Mouse (Mus musculus) hindbrain, embryonic 15.5 days (tissue): ENCODE data around the gene Ppl. TPM values are rescaled to one million over a fixed set of nuclear protein-coding genes. Genes with fewer than 3 reads are reported as not detected.

Source experiments
- ATAC-seq: fragments of 200-750 bp; cut with Nextera tagmentation; 2 replicates; pipeline ENCODE4 v1.8.0; 2017; ENCODE audit warnings: low read depth, moderate number of reproducible peaks, moderate TSS enrichment; ENCODE audit not compliant: low FRiP score
- H3K27ac ChIP-seq: fragments of 300-500 bp; sonication (generic); replicated peaks from 2 replicates; pipeline ENCODE4 v1.5.1; 2015; ENCODE audit warnings: mild to moderate bottlenecking, inconsistent platforms
- H3K27me3 ChIP-seq: fragments of 300-500 bp; sonication (generic); 2 replicates; pipeline ENCODE4 v1.6.1; 2015; ENCODE audit warnings: control low read depth, inconsistent platforms
- H3K36me3 ChIP-seq: fragments of 300-500 bp; sonication (generic); 2 replicates; pipeline ENCODE4 v1.6.1; 2015; ENCODE audit warnings: control low read depth, inconsistent platforms
- H3K4me1 ChIP-seq: fragments of 300-500 bp; sonication (generic); replicated peaks from 2 replicates; pipeline ENCODE4 v1.6.1; 2015; ENCODE audit warnings: control low read depth, inconsistent platforms
- H3K4me2 ChIP-seq: fragments of 300-500 bp; sonication (generic); 2 replicates; pipeline ENCODE4 v1.6.1; 2015; ENCODE audit warnings: moderate library complexity, mild to moderate bottlenecking, inconsistent platforms
- H3K4me3 ChIP-seq: fragments of 300-500 bp; sonication (generic); 2 replicates; pipeline ENCODE4 v1.5.1; 2015; ENCODE audit warnings: mild to moderate bottlenecking, inconsistent platforms
- H3K9ac ChIP-seq: fragments of 300-500 bp; sonication (generic); 2 replicates; pipeline ENCODE4 v1.6.1; 2015; ENCODE audit warnings: inconsistent platforms
- H3K9me3 ChIP-seq: fragments of 300-500 bp; sonication (generic); 2 replicates; pipeline ENCODE4 v1.6.1; 2016; ENCODE audit warnings: control low read depth, inconsistent platforms
- WGBS: fragments of 180-500 bp; shearing (Covaris S2); methylation state at CpG from one replicate; pipeline ENCODE4 v1.1.7; 2015; 5-methylcytosine and 5-hydroxymethylcytosine counted together
- polyA plus RNA-seq: library from polyadenylated mRNA; unstranded; fragments of >200 nt; fragmentation: Nextera tagmentation; extraction: Ambion mirVana; gene quantifications from 2 replicates; pipeline ENCODE4 v1.2.1, GENCODE M21; 2015

Ppl gene
- polyA plus RNA-seq, 1 experiment from 2014 or later: 0.18 TPM

- H3K4me2 ChIP-seq: no peak overlapping the region
- H3K27ac ChIP-seq: no peak overlapping the region
- H3K27me3 ChIP-seq: no peaks in the 10 kb centered on the region
- peaks cover 85% of the 10 kb centered on the region for H3K36me3 ChIP-seq
- H3K4me3 ChIP-seq: no peak overlapping the region
- H3K9me3 ChIP-seq: no peaks in the 10 kb centered on the region
- ATAC-seq: no peak
- 89% methylated on average over 7 of the region's 7 CpGs for WGBS
- no peaks in the 10 kb centered on the region for H3K4me1 ChIP-seq
- no peak overlapping the region for H3K9ac ChIP-seq
Observed at GRCm38 (mm10) chr16:5071974-5072373, 60.2 kb downstream of the Ppl start.

GRCm38 (mm10) chr16:5070321-5070720 lies 61.9 kb downstream of the Ppl start:
- Histone ChIP-seq H3K4me3 (no peak overlapping the region), H3K27ac (no peak overlapping the region), H3K9ac (no peak overlapping the region), H3K4me1 (no peaks in the 10 kb centered on the region), H3K27me3 (no peaks in the 10 kb centered on the region), H3K9me3 (no peaks in the 10 kb centered on the region), H3K36me3 (peaks cover 78% of the 10 kb centered on the region), H3K4me2 (no peak overlapping the region)
- ATAC-seq: no peak
- WGBS: 89% methylated on average over 3 of the region's 3 CpGs

- Histone ChIP-seq H3K27me3 (no peaks in the 10 kb centered on the region), H3K4me1 (no peaks in the 10 kb centered on the region), H3K36me3 (peaks cover 56% of the 10 kb centered on the region), H3K4me2 (no peak overlapping the region), H3K27ac (no peak overlapping the region), H3K9me3 (no peaks in the 10 kb centered on the region), H3K4me3 (no peak overlapping the region), H3K9ac (no peak overlapping the region)
- WGBS: 95% methylated on average over 4 of the region's 4 CpGs
- no peak for ATAC-seq
Observed at GRCm38 (mm10) chr16:5063472-5063871, 68.7 kb downstream of the Ppl start.

- 90% methylated on average over 1 of the region's 1 CpGs for WGBS
- Histone ChIP-seq H3K4me2 (no peak overlapping the region), H3K9ac (no peak overlapping the region), H3K9me3 (no peaks in the 10 kb centered on the region), H3K4me1 (0 out of 2 replicates have a peak, but pooled peaks cover 3% of the 10 kb centered on the region), H3K27ac (no peak overlapping the region), H3K4me3 (no peak overlapping the region), H3K36me3 (peaks cover 51% of the 10 kb centered on the region), H3K27me3 (no peaks in the 10 kb centered on the region)
- ATAC-seq: no peak
Observed at GRCm38 (mm10) chr16:5058114-5058513, 74.1 kb downstream of the Ppl start.

GRCm38 (mm10) chr16:5050251-5051110 lies 81.7 kb downstream of the Ppl start:
- H3K9ac ChIP-seq: peak overlapping the region; percentile 63
- peak overlapping the region; percentile 95 for H3K27ac ChIP-seq
- H3K4me3 ChIP-seq: peak overlapping the region; percentile 66
- peak overlapping the region; percentile 86 for H3K4me2 ChIP-seq
- peak; percentile 83 for ATAC-seq
- no peaks in the 10 kb centered on the region for H3K27me3 ChIP-seq
- peaks cover 34% of the 10 kb centered on the region for H3K36me3 ChIP-seq
- WGBS: under 1% methylated on average over 66 of the region's 78 CpGs
- H3K4me1 ChIP-seq: peaks cover 37% of the 10 kb centered on the region
- no peaks in the 10 kb centered on the region for H3K9me3 ChIP-seq

- Histone ChIP-seq H3K36me3 (peaks cover 34% of the 10 kb centered on the region), H3K9ac (peak within 1 kb of the TSS; percentile 90), H3K27me3 (no peaks in the 10 kb centered on the region), H3K4me2 (peak within 1 kb of the TSS; percentile 88), H3K4me1 (peaks cover 37% of the 10 kb centered on the region), H3K9me3 (no peaks in the 10 kb centered on the region), H3K4me3 (peak within 1 kb of the TSS; percentile 66), H3K27ac (peak within 1 kb of the TSS; percentile 95)
- peak; percentile 100 for ATAC-seq
- WGBS: under 1% methylated on average over 52 of the region's 56 CpGs
Observed at GRCm38 (mm10) chr16:5049774-5050234, 82.4 kb downstream of the Ppl start, which contains the start of the genes Glyr1 and Ubn1. Gene Glyr1 (minus strand): TSS chr16:5049863. Gene Ubn1 (plus strand): TSS chr16:5050057.

- WGBS: under 1% methylated on average over 38 of the region's 38 CpGs
- peaks cover 37% of the 10 kb centered on the region for H3K4me1 ChIP-seq
- H3K27me3 ChIP-seq: no peaks in the 10 kb centered on the region
- peak overlapping the region; percentile 91 for H3K27ac ChIP-seq
- peak; percentile 62 for ATAC-seq
- H3K4me3 ChIP-seq: peak overlapping the region; percentile 66
- H3K36me3 ChIP-seq: peaks cover 38% of the 10 kb centered on the region
- peak overlapping the region; percentile 88 for H3K4me2 ChIP-seq
- no peaks in the 10 kb centered on the region for H3K9me3 ChIP-seq
- peak overlapping the region; percentile 90 for H3K9ac ChIP-seq
Observed at GRCm38 (mm10) chr16:5049182-5049773, 82.9 kb downstream of the Ppl start.

- Histone ChIP-seq H3K4me3 (no peak overlapping the region), H3K36me3 (peaks cover 66% of the 10 kb centered on the region), H3K4me2 (no peak overlapping the region), H3K4me1 (peaks cover 18% of the 10 kb centered on the region), H3K9me3 (no peaks in the 10 kb centered on the region), H3K9ac (no peak overlapping the region), H3K27ac (no peak overlapping the region), H3K27me3 (no peaks in the 10 kb centered on the region)
- WGBS: 95% methylated on average over 3 of the region's 3 CpGs
- ATAC-seq: no peak
Observed at GRCm38 (mm10) chr16:5045322-5045721, 86.9 kb downstream of the Ppl start.

- no peak overlapping the region for H3K4me3 ChIP-seq
- H3K27ac ChIP-seq: no peak overlapping the region
- no peaks in the 10 kb centered on the region for H3K4me1 ChIP-seq
- H3K9ac ChIP-seq: no peak overlapping the region
- 80% methylated on average over 5 of the region's 5 CpGs for WGBS
- H3K4me2 ChIP-seq: no peak overlapping the region
- no peaks in the 10 kb centered on the region for H3K27me3 ChIP-seq
- peaks cover 89% of the 10 kb centered on the region for H3K36me3 ChIP-seq
- no peaks in the 10 kb centered on the region for H3K9me3 ChIP-seq
- no peak for ATAC-seq
Observed at GRCm38 (mm10) chr16:5036649-5037234, 95.5 kb downstream of the Ppl start.

Other genes with a start within 250 kb of the Ppl start
- 118 and 126 TPM in 2 replicates for gene Mgrn1, start 246.2 kb downstream of the Ppl start, polyA plus RNA-seq
- 128 and 130 TPM in 2 replicates for gene Nudt16l1, start 193.7 kb downstream of the Ppl start, polyA plus RNA-seq
- gene Anks3, start 168.2 kb downstream of the Ppl start, polyA plus RNA-seq: 71.4 and 71.9 TPM in 2 replicates
- gene Sept12, start 134.6 kb downstream of the Ppl start, polyA plus RNA-seq: not detected in 2 replicates
- gene Smim22, start 125.1 kb downstream of the Ppl start, polyA plus RNA-seq: 2.7 and 4.3 TPM in 2 replicates
- gene Rogdi, start 118.9 kb downstream of the Ppl start, polyA plus RNA-seq: 140 and 164 TPM in 2 replicates
- gene Glyr1, start 82.6 kb downstream of the Ppl start, polyA plus RNA-seq: 176 and 180 TPM in 2 replicates
- 13.0 and 13.9 TPM in 2 replicates for gene Ubn1, start 82.4 kb downstream of the Ppl start, polyA plus RNA-seq
- gene Sec14l5, start 14.7 kb upstream of the Ppl start, polyA plus RNA-seq: 0.41 and 0.56 TPM in 2 replicates
- 12.2 and 13.0 TPM in 2 replicates for gene Nagpa, start 71.6 kb upstream of the Ppl start, polyA plus RNA-seq
- 15.6 and 16.9 TPM in 2 replicates for gene AU021092, start 89.9 kb upstream of the Ppl start, polyA plus RNA-seq
- 35.3 and 43.6 TPM in 2 replicates for gene Alg1, start 101.2 kb upstream of the Ppl start, polyA plus RNA-seq
- 9.3 and 10.7 TPM in 2 replicates for gene Eef2kmt, start 123.6 kb upstream of the Ppl start, polyA plus RNA-seq